Mouse (Mus musculus): ENCODE data around the gene Ms4a14.

DNA sequence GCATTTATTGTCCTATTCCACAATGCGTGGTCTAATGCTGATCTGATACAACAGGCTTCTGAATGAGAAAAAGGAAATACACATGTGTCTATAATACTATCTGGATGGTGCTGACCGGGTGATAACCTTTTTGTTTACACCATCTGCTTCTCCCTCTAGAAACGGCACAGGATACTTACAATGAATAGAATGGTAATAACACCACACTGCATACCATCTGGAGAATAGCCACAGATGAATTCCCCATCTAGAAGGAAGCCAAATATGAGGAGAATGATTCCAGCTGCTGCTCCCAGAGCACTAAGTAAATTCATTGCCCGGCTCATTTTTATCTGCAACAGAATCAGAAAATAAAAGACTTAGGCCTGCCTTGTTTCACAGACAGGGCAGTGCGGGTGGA is 37.8 kb downstream of the Ms4a14 start:
- TF ChIP-seq CTCF (IDR thresholded peaks at IDR 0.05; ENCODE audit: low read depth) (no peak), EP300 (IDR thresholded peaks at IDR 0.05; ENCODE audit: low read depth) (no peak)

Measured in liver, embryonic 14.5 days (tissue).